Mouse (Mus musculus): Measurements from ENCODE around the gene Szrd1.
"Not testable (repeated sequence)": the region's sequence is repeated elsewhere in the genome, so short reads cannot be mapped to it uniquely, and the experiment has no call there.

The Szrd1 gene

GRCm38 (mm10) chr4:141147112-141148008, 7.8 kb upstream of the Szrd1 start, which contains the start of gene Fbxo42:
Gene Fbxo42 (plus strand): TSS chr4:141147913.
- DNase-seq (ENCODE audit: low spot score), result peak; percentile 95

- DNase-seq (ENCODE audit: low spot score), result no peak
Measured at GRCm38 (mm10) chr4:141146491-141147033, 7.0 kb upstream of the Szrd1 start.

- not testable (repeated sequence) for DNase-seq (ENCODE audit: low spot score)
Measured at GRCm38 (mm10) chr4:141145124-141145523, 5.5 kb upstream of the Szrd1 start.

GRCm38 (mm10) chr4:141142285-141142811, 2.8 kb upstream of the Szrd1 start:
- DNase-seq (ENCODE audit: low spot score), result peak; percentile 85

- DNase-seq (ENCODE audit: low spot score), result no peak
Measured at GRCm38 (mm10) chr4:141140967-141141366, 1.4 kb upstream of the Szrd1 start.

- DNase-seq (ENCODE audit: low spot score), result not testable (repeated sequence)
Measured at GRCm38 (mm10) chr4:141140354-141140753, 779 bp upstream of the Szrd1 start.

- DNase-seq (ENCODE audit: low spot score), result no peak
Measured at GRCm38 (mm10) chr4:141138425-141139115, 1.0 kb downstream of the Szrd1 start.

GRCm38 (mm10) chr4:141137740-141138139, 1.8 kb downstream of the Szrd1 start:
- not testable (repeated sequence) for DNase-seq (ENCODE audit: low spot score)

GRCm38 (mm10) chr4:141136126-141136525, 3.4 kb downstream of the Szrd1 start:
- DNase-seq (ENCODE audit: low spot score), result no peak

- DNase-seq (ENCODE audit: low spot score), result no peak
Measured at GRCm38 (mm10) chr4:141134751-141135530, 4.6 kb downstream of the Szrd1 start.

- no peak for DNase-seq (ENCODE audit: low spot score)
Measured at GRCm38 (mm10) chr4:141134031-141134441, 5.5 kb downstream of the Szrd1 start.

GRCm38 (mm10) chr4:141133227-141133626, 6.3 kb downstream of the Szrd1 start:
- no peak for DNase-seq (ENCODE audit: low spot score)

GRCm38 (mm10) chr4:141132191-141132590, 7.4 kb downstream of the Szrd1 start:
- no peak for DNase-seq (ENCODE audit: low spot score)

GRCm38 (mm10) chr4:141131531-141132061, 8.0 kb downstream of the Szrd1 start:
- DNase-seq (ENCODE audit: low spot score), result no peak

- DNase-seq (ENCODE audit: low spot score), result peak; percentile 60
Measured at GRCm38 (mm10) chr4:141130704-141131342, 8.8 kb downstream of the Szrd1 start.

- DNase-seq (ENCODE audit: low spot score), result no peak
Measured at GRCm38 (mm10) chr4:141129190-141129710, 10.3 kb downstream of the Szrd1 start.

GRCm38 (mm10) chr4:141123065-141123464, 16.5 kb downstream of the Szrd1 start:
- no peak for DNase-seq (ENCODE audit: low spot score)

- DNase-seq (ENCODE audit: low spot score), result no peak
Measured at GRCm38 (mm10) chr4:141122663-141123062, 16.9 kb downstream of the Szrd1 start.

- peak; percentile 71 for DNase-seq (ENCODE audit: low spot score)
Measured at GRCm38 (mm10) chr4:141120700-141121099, 18.9 kb downstream of the Szrd1 start.

GRCm38 (mm10) chr4:141118691-141119090, 20.9 kb downstream of the Szrd1 start:
- DNase-seq (ENCODE audit: low spot score), result no peak

GRCm38 (mm10) chr4:141115398-141115797, 24.2 kb downstream of the Szrd1 start:
- no peak for DNase-seq (ENCODE audit: low spot score)
